Mouse (Mus musculus) adrenal gland, adult 2 months (tissue): Measurements from ENCODE around the gene Nfkb1. TPM values are rescaled to one million over a fixed set of nuclear protein-coding genes. Genes with fewer than 3 reads are reported as not detected.

Experiments used
- DNase-seq: peaks from one replicate; pipeline ENCODE4 v3.0.0; 2021
- polyA plus RNA-seq: library from polyadenylated mRNA; depleted of rRNA; stranded (reverse); fragments of >200 nt; gene quantifications from 2 replicates; pipeline ENCODE4 v1.2.3, GENCODE M21; 2012
- total RNA-seq, 2 experiments: library from RNA; stranded (reverse); gene quantifications; 2 replicates each; pipeline ENCODE4 v1.2.3; 2021

Gene Nfkb1
- total and polyA plus RNA-seq, 3 experiments, result 44.2 to 58.1 (median 55.6) TPM

DNA sequence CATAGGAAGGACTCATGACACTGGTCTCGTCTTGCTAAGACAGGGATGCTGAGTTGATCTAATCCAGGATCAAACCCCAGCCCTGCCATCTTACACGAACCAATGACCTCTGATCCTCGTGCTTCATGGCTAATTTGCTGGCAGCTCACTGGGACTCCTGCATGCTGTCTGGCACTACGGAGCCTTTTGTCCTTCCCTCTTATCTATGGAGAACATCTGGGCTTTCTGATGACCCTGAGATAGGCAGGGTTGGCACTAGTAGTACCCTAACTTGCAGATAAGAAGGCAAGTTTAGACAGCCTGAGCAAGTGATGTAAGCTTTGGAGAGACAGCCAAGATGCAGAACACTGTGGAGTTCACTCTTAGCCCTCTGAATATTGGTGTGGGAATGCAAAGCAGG lies 59.5 kb downstream of the Nfkb1 start:
- DNase-seq, result peak; percentile 46

DNA sequence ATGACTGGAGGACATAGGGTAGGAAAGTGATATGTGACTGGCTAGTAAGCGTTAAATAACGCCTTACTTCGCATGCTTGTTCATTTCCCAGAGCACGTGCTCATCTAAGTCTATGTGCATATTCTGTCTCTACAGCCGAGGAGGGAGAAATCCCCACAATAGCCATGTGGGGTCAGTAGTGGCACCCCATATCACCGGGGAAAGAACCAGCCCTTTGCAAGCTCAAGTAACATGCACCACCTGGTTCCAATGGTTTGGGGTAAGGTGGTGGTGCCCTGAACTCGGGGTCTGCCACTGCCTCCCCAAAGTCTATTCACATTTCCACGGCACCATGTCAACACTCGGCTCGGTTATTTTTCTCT lies 60.3 kb downstream of the Nfkb1 start:
- no peak for DNase-seq

DNA sequence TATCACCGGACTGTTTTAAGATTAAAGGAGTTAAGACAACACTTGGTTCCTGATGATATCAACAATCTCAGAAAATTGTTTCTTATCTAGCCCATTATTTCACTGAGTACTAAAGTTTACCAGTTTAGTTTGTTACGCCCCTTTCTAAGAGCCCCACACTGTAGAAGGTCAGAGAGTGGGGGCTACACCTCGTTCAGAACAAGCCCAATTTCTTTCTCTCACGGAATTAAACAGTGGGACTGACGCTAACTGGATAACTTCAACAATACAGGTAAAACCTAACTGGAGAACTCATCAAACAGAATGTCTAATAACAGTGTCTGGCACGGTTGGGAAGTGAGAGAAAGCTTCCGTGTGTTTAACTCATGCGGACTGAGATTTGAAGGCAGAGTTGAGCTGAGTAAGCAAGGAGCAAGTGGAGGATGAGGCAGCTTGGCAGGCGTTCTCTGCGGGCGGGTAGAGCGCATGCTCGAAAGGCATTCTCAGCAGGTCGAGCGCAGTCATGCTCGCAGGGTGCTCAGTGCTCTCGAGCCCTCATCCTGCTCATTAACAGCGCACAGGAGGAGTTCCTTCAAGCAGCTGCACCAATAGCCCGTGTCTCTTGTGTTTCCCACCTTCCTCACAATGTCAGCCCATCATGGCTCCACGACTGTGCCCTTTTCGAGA lies 60.8 kb downstream of the Nfkb1 start:
- DNase-seq, result no peak

DNA sequence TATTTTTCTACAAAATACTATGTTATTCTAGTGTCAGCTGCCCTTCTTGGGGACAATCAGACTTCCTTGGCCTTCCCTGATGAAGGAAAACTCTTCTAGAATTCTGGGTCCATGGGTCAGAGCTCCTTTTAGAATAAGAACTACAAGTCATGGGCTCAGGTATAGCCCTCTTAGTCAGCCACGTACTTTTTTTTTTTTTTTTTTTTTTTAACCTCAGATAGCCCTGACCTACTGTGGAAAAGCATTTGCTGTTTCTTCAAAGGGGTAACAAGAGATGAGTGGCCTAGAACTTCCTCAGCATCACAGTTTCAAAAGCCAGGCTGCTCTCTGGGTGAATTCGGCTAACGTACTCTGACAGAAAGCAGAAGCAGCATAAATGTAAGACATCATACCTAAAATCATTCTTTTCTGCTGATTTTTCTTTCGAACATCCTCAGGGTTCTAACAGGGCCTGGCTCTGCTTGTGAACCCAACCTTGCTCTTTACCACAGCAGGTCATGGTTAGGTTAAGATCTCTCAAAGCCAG lies 61.5 kb downstream of the Nfkb1 start:
- DNase-seq, result no peak

DNA sequence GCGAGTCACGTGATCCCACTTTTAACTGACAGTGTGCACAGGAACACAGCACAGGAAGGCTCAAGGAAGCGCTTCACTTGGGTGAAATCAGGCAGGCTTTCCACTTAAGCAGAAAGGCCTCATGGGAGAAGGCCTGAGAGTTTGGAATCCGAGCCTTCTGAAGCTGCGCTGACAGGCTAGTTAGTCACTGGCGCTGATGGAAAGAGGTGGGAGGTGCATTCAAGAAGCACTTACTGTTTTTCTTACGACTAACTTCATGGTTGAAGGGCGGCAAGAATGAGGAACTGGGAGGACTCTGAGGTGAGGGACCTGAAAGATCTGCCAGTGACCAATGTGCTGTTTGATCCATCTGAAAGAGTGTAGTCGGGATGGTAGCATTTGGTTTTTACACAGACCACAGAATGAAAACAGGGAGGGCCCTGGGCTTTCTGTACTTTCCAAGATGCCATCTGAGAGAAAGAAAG lies 62.6 kb downstream of the Nfkb1 start:
- DNase-seq, result peak; percentile 28

DNA sequence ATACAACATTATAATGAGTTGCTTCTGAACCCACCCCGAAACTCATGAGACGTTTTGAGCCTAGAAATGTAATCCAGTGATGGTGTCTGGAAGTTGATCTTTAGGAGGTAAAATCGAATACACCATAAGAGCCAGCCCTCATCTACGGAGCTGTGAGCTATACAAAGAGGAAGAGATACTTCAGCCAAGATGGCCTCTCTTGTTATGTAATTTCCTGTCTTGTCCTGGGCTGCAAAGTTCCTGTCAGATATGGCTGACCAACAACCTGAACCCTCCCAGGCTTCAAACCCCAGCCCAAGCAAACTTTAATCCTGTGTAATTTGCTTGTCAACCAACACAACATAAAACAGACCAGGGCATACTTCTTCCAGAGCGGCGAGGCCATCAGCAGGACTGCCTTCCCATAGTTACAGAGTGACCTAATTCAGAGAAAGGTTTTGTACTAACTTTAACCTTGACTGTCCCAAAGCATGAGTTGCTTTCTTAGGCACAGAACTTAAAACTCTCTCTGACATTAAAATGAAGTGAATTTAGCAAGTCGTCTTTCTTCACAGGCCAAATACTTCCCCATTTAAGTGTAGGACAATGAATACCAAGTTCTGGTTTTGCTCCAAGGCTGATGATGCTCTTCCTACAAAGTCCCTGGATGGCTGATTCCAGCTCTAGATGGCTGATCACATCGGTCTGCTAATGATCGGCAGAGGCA lies 63.2 kb downstream of the Nfkb1 start:
- DNase-seq, result peak; percentile 17

DNA sequence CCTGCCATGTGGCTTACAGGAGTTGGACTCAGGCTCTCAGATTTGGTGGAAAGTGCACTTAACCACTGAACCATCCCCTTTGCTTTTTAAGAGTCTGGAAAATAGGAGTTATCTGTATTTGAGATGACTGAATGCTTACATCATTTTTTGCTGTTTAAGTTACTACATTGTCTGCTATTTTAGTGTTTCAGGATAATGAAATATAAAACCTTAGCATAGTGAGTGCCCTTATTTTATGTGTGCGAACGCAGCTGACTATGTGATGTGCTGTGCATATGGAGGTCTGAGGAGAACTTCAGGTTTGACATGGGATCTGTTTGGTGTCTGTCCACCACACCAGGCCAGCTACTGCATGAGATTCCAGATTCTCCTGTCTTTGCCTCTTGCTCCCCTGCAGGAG lies 66.1 kb downstream of the Nfkb1 start:
- DNase-seq, result no peak

DNA sequence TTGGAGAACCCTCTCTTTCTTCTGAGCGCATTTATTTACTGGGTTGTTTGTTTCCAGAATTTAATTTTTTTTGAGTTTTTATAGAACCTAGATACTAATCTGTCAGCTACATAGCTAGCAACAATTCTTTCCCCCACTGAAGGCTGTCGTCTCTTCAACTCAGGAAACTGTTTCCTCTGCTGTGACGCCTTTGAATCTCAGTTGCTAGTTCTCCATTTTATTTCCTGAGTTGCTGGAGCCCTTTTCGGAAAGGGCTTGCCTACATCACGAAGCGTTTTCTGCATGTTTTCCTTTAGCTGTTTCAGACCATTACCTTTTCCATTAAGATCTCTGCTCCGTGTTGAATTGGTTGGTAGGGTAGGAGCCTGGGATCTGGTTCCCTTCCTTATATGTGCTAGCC lies 74.6 kb downstream of the Nfkb1 start:
- DNase-seq, result no peak

DNA sequence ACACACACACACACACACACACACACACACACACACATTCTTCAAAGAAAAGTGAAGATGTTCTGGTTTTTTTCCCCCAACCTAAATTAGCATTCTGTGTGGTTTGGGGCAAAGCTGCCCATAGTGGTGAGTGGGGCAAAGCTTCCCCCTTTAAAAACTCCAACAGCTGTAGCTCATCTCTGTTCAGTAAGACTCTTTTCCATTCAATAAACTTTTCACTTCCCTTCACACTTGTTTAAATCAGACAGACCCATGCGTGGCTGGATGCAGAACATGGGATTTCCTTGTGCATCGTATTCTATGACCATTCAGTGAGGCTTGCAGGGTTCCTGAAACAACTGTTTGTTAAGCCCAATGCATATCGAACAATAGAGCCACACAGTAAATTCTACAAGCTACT lies 77.0 kb downstream of the Nfkb1 start:
- DNase-seq, result no peak

DNA sequence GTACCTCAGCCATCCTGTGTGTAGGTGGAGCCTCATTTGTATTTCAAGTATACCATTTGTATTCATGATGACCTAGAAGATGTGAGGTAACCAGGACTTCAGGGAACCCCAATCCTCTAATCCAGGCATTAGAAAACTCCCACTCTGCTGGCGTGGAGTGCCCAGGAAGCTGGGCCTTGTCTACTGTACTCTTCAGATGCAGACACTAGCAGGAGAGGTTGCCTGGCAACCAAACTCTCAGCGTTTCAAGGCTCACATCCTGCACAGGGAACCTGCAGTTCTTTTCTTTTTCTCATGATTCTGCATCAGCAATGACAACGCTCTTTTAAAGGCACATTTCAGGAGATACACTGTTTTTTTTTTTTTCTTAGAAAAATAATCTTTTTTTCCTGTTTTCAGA lies 81.1 kb downstream of the Nfkb1 start:
- DNase-seq, result no peak

DNA sequence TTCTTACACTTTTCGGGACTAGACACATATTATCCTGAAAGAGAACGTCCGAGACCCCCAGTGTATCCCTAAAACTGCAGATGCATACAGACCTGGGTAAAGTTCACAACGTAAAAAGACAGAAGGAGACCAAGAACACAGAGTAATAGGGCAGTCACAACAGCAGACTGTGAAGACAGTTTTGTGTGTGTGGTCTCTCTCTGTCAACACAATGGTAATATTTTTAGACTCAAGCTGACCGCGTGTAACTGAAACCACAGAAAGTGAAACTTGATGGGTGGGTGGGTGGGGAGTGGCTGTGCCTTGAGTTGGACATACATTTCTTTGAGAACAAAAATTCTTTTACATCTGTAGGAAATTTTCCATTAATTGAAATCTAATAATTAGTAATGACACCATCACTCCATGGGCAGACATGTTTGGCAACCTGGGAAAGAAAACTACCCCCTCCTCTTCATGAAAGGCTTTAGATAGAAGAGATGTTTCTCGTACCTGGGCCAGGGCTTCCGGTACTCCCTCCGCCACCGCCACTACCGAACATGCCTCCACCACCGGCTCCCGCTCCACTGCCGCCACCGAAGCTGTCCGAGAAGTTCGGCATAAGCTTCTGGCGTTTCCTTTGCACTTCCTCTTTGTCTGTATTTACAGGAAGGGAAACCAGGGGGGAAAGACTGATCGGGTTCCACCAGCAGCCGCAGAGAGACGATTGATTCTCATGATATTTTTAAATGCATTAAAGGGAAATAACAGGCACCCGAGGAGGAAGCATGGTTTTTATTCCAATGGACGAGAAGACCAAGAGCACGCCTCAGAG lies 83.5 kb downstream of the Nfkb1 start:
- DNase-seq, result no peak

DNA sequence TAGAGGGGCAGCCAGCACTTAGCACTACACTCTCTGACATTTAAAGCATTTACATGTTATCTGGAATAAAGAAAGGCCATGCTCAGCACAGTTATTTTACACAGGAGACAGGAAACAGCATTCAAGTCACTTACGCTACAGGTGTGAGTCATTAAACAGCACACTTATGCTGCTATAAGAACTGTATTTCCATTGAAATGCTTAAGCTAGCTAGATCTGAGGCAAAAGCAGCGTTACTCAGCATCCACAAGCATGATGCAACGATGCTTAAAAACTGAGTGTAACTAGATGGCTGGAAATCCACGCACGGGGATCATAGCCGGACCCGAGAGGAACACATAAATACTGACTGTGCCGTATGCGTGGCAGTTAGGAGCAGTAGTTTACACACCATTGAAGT lies 84.3 kb downstream of the Nfkb1 start:
- DNase-seq, result no peak

DNA sequence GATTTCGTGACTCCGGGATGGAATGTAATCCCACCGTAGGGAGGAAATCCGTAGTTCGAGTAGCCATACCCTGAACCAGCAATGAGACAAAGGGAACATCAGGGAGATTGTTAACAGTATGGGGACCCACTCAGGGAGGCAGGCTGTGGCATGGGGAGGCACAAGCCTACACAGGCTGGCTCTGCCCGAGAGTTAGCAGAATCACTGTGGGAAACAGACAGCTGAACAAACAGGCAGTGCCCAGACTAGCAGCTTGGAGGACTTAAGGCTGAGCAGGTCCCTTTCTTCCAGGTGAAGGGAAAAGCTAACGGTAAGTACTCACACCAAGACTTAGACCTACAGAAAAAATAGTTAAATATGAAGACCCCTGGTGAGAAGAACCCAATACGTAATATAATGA lies 84.8 kb downstream of the Nfkb1 start:
- DNase-seq, result no peak

DNA sequence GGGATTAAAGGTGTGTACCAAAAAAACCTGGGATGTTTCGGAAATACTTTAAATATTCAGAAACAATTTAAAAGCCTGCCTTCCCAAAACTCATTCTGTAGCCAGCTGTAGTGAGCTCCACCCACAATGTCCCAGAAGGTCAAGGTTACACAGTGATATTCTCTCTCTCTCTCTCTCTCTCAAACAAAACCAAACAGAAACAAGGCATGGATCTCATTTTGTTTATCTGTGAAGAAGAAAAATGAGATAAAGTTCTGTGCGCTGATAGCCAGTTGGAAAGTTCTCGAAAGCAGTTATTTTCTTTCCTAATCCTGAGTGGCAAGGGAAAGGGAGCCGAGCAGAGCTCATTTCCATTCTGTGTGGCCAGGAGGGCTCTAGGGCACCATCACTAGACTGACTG lies 85.9 kb downstream of the Nfkb1 start:
- DNase-seq, result peak; percentile 55

DNA sequence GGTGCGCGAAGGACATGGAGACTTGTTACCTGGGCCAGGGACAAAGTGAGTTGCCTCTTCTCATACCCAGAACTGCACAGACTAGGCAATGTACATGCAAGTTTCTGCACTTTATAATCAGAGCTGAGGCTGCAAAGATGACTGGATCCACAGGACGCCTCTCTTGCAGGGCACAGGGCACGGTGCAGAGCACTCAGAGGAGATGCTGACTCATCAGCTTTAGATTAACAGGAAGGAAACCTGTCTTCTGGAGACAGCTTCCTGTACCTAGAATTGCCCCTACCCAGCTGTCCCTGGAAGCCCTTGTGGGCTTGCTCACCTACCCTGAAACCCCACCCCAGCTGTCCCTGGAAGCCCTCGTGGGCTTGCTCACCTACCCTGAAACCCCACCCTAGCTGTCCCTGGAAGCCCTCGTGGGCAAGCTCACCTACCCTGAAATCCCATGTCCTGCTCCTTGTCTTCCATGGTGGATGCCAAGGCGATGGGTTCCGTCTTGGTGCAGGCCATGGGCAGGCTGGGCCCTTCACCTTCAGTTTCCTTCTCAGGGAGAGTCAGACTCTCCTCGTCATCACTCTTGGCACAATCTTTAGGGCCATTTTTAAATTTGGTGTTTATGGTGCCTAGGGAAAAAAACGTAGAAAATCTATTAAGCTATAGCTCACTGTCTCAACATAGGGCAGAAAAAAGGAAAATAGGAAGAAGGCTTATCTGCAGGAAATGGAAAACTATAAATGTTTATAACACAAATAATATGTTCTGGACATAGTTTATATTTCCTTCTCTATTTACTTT lies 86.5 kb downstream of the Nfkb1 start:
- DNase-seq, result no peak

DNA sequence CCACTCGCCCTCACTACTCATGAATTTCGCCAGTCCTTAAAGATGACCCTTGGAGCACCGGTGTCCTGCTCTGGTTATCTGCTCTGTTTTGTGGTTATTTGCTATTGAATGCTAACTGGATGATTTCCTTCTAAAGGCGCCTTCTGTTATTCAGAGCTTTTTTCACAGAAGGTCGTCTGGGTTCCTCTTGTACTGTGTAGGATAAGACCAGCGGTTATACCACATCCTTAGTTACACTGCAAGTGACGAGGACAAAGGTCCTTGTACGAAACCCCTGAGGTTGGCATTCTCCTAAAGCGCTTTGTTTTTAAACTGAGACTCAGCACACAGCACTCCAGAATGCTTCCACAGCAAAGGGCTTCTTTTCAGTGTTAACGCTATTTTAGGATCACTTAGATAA lies 88.6 kb downstream of the Nfkb1 start:
- DNase-seq, result no peak

DNA sequence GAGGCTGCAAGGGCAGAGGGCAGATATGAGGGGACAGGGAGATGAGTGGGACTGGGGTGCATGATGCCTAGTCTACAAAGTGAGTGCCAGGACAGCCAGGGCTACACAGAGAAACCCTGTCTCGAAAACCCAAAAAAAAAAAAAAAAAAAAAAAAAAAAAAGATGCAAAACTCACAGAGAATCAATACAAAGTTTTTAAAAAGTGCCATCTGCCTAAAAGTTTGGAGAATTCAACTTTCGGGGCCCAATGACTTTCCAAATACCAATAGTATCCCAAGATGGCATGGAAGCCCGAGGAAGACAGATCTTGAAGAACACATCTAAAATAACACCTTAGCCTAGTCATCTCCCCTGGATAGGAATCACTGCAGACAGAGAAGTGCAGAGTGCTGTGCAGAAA lies 93.0 kb downstream of the Nfkb1 start:
- no peak for DNase-seq

DNA sequence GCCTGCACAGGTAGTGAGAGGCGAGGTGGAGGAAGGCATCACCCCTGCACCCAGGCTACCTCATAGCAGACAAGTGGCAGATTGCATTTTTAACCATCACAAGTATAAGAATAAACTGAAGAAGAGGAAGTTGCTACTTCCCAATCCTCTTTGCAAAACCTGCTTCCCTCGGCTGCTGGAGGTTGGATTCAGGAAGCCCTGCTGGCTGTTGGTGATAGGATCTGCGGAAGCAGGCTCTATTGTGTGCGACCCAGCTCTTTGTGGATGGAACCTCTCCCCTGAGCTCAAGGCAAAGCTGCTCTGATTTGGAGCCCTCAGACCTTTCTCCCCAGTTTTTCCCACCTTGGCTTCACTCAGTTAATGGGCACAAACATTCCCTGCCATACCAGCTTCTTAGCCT lies 94.3 kb downstream of the Nfkb1 start:
- DNase-seq, result no peak

DNA sequence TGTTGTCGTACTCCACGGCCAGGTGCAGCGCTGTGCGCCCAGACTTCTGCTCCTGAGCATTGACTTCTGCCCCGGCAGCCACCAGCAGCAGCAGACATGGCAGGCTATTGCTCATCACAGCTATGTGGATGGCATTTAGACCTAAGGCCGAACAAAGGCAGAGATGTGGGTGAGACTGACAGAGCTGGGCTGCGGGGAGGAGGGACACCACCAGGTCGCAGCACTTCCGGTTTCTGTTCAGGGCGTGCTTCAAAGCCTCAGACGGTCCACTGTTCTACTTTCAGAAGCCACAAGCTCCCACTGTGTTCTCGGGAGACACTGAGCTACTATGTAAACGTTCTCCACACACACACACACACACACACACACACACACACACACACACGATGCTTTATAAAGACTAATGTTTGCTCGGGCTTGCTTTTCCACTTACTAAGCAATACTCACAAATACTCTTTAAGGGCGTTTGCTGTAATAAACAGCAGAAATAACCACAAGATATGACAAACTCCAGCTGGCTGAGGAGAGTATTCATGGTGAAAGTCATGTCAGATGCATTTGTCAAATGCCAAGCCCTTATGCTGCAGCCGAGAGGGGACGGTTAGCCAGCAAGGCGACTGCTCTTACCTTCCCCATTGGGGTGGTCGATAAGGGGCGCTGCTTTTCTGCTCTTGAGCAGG lies 97.0 kb downstream of the Nfkb1 start:
- peak; percentile 36 for DNase-seq

DNA sequence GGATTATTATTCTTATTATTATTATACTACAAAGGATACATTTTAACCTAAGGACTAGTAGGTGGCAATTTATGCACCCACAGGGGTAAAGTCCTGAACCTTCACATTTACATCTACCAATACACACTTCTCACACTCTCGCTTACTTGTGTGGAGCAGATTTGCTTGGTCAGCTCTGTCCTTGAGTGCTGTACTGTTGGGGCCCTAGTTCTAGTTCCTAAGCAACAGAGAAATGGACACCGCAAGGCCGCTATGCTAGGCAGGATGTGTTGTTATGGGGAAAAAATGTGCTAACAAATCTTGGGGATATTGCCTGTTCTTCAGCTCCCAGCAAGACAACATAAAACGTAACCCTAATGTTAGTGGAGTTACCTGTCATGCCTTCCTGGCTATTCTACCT lies 99.3 kb downstream of the Nfkb1 start:
- DNase-seq, result no peak

DNA sequence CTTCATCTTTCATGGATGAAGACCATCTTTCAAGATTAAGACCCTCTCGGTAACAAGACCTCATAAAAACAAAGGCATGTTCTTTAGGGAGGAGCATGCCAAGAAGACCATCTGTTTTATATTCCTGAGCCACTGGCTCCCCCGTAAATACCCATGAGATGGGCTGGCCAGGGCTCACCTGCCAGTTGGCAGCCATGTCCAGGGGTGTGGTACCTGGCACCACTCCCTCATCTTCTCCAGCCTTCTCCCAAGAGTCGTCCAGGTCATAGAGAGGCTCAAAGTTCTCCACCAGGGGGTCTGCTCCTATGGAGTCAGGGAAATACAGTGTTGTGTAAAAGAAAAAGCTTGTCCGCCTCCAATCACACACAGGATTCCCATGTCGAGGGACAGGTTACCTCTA lies 100.0 kb downstream of the Nfkb1 start:
- DNase-seq, result no peak

DNA sequence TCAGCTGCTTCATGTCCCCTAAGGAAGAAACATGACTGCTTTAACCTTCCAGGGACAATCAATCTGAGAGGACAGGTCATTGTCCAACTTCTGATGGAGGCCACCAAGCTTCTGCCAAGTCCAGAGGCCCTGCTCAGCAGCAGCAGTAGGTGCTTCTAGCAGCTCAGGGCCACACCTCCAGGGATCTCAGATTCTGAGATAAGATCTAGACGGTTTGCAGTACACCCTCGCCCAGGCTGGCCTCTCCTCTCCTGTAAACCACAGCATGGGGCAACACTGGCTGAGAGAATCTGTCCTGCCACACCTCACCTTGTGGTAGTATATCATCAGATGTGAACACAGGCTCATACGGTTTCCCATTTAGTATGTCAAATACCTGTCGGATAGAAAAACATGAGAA lies 100.9 kb downstream of the Nfkb1 start:
- DNase-seq, result no peak
